Mouse (Mus musculus) heart, adult 2 months (tissue): ENCODE measurements around the gene H6pd. TPM values are rescaled to one million over a fixed set of nuclear protein-coding genes. Genes with fewer than 3 reads are reported as not detected.

Experiments used
- DNase-seq, 2 experiments: peaks; one replicate each; pipeline ENCODE4 v3.0.0; 2021
- H3K27ac ChIP-seq: fragments of 200-600 bp; 2 replicates; pipeline ENCODE4 v1.8.1; 2022
- H3K27me3 ChIP-seq: fragments of 200-500 bp; 2 replicates; pipeline ENCODE4 v1.6.1; 2012; ENCODE audit warnings: mild to moderate bottlenecking, low read length, inconsistent platforms, mixed read lengths; ENCODE audit not compliant: control insufficient read depth, insufficient read depth
- H3K36me3 ChIP-seq: fragments of 200-500 bp; 2 replicates; pipeline ENCODE4 v1.6.1; 2012; ENCODE audit warnings: low read length, inconsistent platforms; ENCODE audit not compliant: control insufficient read depth, insufficient read depth
- H3K4me1 ChIP-seq: fragments of 200-500 bp; 2 replicates; pipeline ENCODE4 v1.6.1; 2011; ENCODE audit warnings: low read length; ENCODE audit not compliant: control insufficient read depth, insufficient read depth
- H3K4me3 ChIP-seq: fragments of 200-600 bp; 2 replicates; pipeline ENCODE4 v1.8.1; 2022
- H3K79me2 ChIP-seq: fragments of 200-500 bp; replicated peaks from 2 replicates; pipeline ENCODE4 v1.6.1; 2012; ENCODE audit warnings: mild to moderate bottlenecking, inconsistent platforms, low read length, moderate library complexity, mixed read lengths; ENCODE audit not compliant: control insufficient read depth, insufficient read depth
- H3K9ac ChIP-seq: fragments of 200-500 bp; 2 replicates; pipeline ENCODE4 v1.6.1; 2012; ENCODE audit warnings: low read depth, mild to moderate bottlenecking, control low read depth, inconsistent platforms, low read length, mixed read lengths
- CTCF ChIP-seq: fragments of 200-600 bp; IDR thresholded peaks from 2 replicates; pipeline ENCODE4 v1.8.1; 2022; ENCODE audit warnings: antibody characterized with exemption, mild to moderate bottlenecking, moderate library complexity
- EP300 ChIP-seq: fragments of 200-500 bp; IDR thresholded peaks from 2 replicates; pipeline ENCODE4 v1.6.1; 2011; ENCODE audit warnings: low read depth, low read length, control low read depth; ENCODE audit not compliant: insufficient read depth
- POLR2A ChIP-seq: fragments of 200-500 bp; IDR thresholded peaks from 2 replicates; pipeline ENCODE4 v1.6.1; 2011; ENCODE audit warnings: mild to moderate bottlenecking, low read depth, low read length, control low read depth; ENCODE audit not compliant: insufficient read depth
- WGBS: fragments of 180-500 bp; shearing (Covaris S2); methylation state at CpG from one replicate; pipeline ENCODE4 v1.1.7; 2018; 5-methylcytosine and 5-hydroxymethylcytosine counted together
- intact Hi-C: fragments of 180-260 bp; cut with DNase I; formaldehyde crosslinking; loops from one replicate; pipeline ENCODE4 v1.15.1; 2025
- polyA plus RNA-seq: library from polyadenylated mRNA; depleted of rRNA; stranded (reverse); fragments of >200 nt; gene quantifications from 2 replicates; pipeline ENCODE4 v1.2.3, GENCODE M21; 2012
- total RNA-seq, 2 experiments: library from RNA; stranded (reverse); gene quantifications; 2 replicates each; pipeline ENCODE4 v1.2.3; 2021

H6pd gene
- total and polyA plus RNA-seq, 3 experiments: 27.4 to 44.2 (median 39.0) TPM

- Histone ChIP-seq H3K27me3 (no peaks in the 10 kb centered on the region), H3K36me3 (no peaks in the 10 kb centered on the region), H3K9ac (no peak overlapping the region), H3K4me1 (no peaks in the 10 kb centered on the region), H3K4me3 (no peak overlapping the region), H3K79me2 (no peaks in the 10 kb centered on the region), H3K27ac (no peak overlapping the region)
- TF ChIP-seq POLR2A (no peak), CTCF (no peak), EP300 (no peak)
- DNase-seq: no peak
- intact Hi-C loops: no loop called here
- WGBS: 80% methylated on average over 9 of the region's 9 CpGs
These were observed 31.3 kb upstream of the H6pd start for GRCm38 (mm10) chr4:150040003-150040581.

DNA sequence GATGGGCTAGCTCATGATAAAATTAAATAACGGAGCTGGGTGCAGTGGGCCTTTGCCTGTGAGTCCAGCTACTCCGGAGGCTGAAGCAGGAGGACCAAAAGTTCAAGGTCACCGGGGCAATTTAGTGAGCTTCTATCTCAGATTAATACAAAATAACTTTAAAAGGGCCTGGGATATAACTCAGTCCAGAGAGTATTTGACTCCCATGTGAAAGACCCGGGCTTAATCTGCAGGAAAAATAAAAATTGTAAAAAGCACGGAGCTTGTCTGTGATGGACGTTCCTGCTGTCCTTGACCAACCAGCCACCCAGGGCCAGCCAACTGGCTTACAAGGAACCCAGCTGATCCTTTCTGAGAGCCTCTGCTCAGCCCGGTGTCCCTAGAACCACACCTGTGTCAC, 29.7 kb upstream of the H6pd start:
- no peak overlapping the region for H3K27ac ChIP-seq
- H3K79me2 ChIP-seq: no peaks in the 10 kb centered on the region
- no peak for DNase-seq
- 89% methylated on average over 7 of the region's 7 CpGs for WGBS
- H3K4me1 ChIP-seq: no peaks in the 10 kb centered on the region
- H3K27me3 ChIP-seq: no peaks in the 10 kb centered on the region
- H3K9ac ChIP-seq: no peak overlapping the region
- no peak for TF ChIP-seq CTCF
- no peak for TF ChIP-seq POLR2A
- TF ChIP-seq EP300: no peak
- no peak overlapping the region for H3K4me3 ChIP-seq
- H3K36me3 ChIP-seq: no peaks in the 10 kb centered on the region
- intact Hi-C loops: loop anchor here (5.0 kb wide), 1 partner anchor 231 kb away; no protein-coding TSS in a partner anchor

DNA sequence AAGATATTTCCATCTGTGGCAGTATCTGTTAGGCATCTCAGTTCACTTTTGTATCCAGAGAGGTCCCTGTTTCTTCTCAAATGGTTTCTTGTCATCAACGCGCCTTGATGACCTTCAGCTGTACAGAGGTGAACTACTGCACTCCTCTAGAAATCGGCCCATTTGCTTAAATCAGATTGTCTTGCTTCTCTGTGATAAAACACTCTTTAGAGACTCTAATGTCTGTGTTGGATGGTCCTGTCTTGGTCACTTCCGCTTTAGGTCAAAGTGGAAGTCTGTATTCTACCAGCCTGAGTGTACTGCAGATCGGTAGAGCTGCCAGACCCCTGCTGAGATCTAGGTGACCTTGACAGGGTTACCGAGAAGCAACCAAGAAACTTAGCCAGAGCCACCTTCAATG, 27.3 kb upstream of the H6pd start:
- Histone ChIP-seq H3K9ac (no peak overlapping the region), H3K27ac (no peak overlapping the region), H3K27me3 (peaks cover 4% of the 10 kb centered on the region), H3K36me3 (no peaks in the 10 kb centered on the region), H3K4me3 (no peak overlapping the region), H3K79me2 (no peaks in the 10 kb centered on the region), H3K4me1 (peaks cover 1% of the 10 kb centered on the region)
- no peak for DNase-seq
- TF ChIP-seq EP300 (no peak), POLR2A (no peak), CTCF (no peak)
- intact Hi-C loops: loop anchor here (5.0 kb wide), 1 partner anchor 229 kb away; no protein-coding TSS in a partner anchor
- 70% methylated on average over 6 of the region's 6 CpGs for WGBS

- intact Hi-C loops: loop anchor here (1.0 to 5.0 kb wide), 3 partner anchors 38 to 228 kb away; no protein-coding TSS in a partner anchor
These were observed 26.5 kb upstream of the H6pd start for GRCm38 (mm10) chr4:150035280-150035679.

DNA sequence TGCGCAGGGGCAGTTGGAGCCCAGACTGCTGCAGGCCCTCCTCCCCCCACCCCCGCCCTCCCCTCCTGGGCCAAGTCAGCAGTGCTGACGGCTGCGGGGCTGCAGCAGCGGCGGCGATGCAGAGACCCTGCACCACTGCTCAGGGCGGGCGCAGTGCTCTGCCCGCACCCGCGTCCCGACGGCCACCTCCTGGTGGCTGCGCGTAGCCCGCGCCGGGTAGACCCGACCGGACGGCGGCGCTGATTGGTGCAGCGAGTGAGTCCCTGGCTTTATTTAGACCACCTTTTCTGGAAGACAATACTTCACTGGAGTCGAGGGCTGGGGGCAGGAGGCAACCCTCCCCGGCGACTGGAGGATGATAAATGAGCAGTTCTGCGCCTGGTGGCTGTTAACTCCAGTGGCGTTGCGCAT, 24.4 kb upstream of the H6pd start:
- H3K9ac ChIP-seq: no peak overlapping the region

More at GRCm38 (mm10) chr4:150035280-150035679, 26.5 kb upstream of the H6pd start:
- H3K79me2 ChIP-seq: no peaks in the 10 kb centered on the region
- H3K9ac ChIP-seq: no peak overlapping the region
- no peaks in the 10 kb centered on the region for H3K36me3 ChIP-seq
- peaks cover 4% of the 10 kb centered on the region for H3K27me3 ChIP-seq
- peak; percentile 81 to 90 for DNase-seq
- no peak overlapping the region for H3K4me3 ChIP-seq
- TF ChIP-seq CTCF (peak; percentile 97), EP300 (peak; percentile 90), POLR2A (no peak)
- no peak overlapping the region for H3K27ac ChIP-seq
- H3K4me1 ChIP-seq: peaks cover 1% of the 10 kb centered on the region
- 13% methylated on average over 10 of the region's 10 CpGs for WGBS

DNA sequence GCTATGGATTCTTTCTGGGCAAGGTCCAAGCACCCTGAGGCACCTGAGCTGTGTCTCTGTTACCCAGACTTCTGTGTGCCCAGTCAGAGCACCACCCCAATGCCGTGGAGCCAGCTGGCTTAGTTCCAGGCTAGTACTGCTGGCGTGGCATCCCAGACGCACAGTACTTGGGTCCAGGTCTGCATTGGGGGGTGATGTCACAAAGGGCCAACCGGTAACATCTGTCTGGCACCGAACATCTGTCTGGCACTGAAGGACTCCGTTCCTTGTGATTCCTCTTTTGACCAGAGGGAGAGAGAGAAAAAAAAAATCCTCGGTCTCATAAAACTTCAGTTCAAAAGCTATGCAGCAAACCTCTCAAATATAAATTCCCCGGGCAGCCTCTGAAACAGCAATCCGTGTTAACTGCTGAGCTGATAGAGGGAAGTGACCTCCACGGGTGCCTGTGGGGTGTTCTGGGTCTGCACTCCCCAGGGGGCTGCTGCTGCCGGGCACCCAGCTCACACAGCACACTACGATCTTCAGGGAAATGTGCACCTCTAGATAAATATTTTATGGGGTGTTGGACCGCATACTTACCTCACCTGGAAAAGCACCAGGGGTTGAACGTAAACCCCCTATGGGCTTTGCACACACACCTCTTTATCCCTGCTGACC, 22.5 kb upstream of the H6pd start:
- no peaks in the 10 kb centered on the region for H3K79me2 ChIP-seq
- intact Hi-C loops: no loop called here
- DNase-seq: peak in 1 of 2 experiments; percentile 36
- no peak overlapping the region for H3K27ac ChIP-seq
- no peaks in the 10 kb centered on the region for H3K36me3 ChIP-seq
- H3K4me3 ChIP-seq: peak overlapping the region; percentile 48
- TF ChIP-seq POLR2A (no peak), EP300 (no peak), CTCF (no peak)
- H3K27me3 ChIP-seq: peaks cover 6% of the 10 kb centered on the region
- WGBS: 27% methylated on average over 14 of the region's 14 CpGs
- H3K4me1 ChIP-seq: peaks cover 1% of the 10 kb centered on the region
- no peak overlapping the region for H3K9ac ChIP-seq

More for the DNA sequence above, 24.4 kb upstream of the H6pd start:
- no peak for DNase-seq
- Histone ChIP-seq H3K4me3 (no peak overlapping the region), H3K27ac (no peak overlapping the region), H3K36me3 (no peaks in the 10 kb centered on the region), H3K4me1 (peaks cover 1% of the 10 kb centered on the region), H3K79me2 (no peaks in the 10 kb centered on the region), H3K27me3 (peaks cover 6% of the 10 kb centered on the region)
- TF ChIP-seq CTCF (peak; percentile 37), POLR2A (no peak)
- intact Hi-C loops: no loop called here
- 7% methylated on average over 31 of the region's 31 CpGs for WGBS
